Mouse (Mus musculus) bone marrow macrophage, adult 2 months (primary cell): ENCODE measurements around the gene Cplx3.

Source experiments
- CTCF ChIP-seq: IDR thresholded peaks from 2 replicates; pipeline ENCODE4 v1.5.1; 2012; ENCODE audit warnings: low read depth, mild to moderate bottlenecking, low read length, moderate library complexity
- POLR2A ChIP-seq: IDR thresholded peaks from 2 replicates; pipeline ENCODE4 v1.6.1; 2012; ENCODE audit warnings: mild to moderate bottlenecking, low read depth, low read length, borderline replicate concordance

DNA sequence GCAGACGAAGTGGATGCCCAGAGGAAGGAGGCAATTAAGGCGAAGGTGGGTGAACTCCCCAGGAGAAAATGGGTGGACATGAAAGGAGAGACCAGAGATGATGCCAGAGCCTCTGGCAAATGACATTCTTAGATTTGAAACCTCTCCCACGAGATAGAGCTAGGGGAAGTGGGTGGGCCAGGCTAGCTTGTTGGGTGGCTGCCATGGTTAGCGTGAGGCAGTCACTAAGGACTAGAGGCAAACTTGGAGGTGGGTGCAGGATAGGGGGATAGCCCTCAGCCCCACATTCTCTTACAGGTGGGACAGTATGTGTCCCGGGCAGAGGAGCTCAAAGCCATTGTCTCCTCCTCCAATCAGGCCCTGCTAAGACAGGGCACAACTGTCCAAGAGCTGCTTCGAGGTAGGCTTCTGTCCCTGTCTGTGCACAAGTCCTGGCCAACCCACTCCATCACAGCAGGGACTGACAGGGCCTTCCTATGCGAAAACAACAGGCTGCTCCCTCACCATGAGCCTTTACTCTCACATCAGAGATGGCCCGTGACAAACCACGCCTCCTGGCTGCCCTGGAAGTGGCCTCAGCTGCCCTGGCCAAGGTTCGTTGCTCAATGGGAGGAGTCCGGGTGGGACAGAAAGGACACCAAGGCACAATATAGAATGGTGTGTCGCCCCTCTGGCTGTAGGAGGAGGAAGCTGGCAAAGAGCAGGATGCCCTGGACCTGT, 12.5 kb downstream of the Cplx3 start:
- TF ChIP-seq CTCF (no peak), POLR2A (no peak)
